Mouse (Mus musculus) heart, embryonic 12.5 days (tissue): Measurements from ENCODE around the gene Rrp9. TPM values are rescaled to one million over a fixed set of nuclear protein-coding genes. Genes with fewer than 3 reads are reported as not detected.
A peak's percentile ranks its signal among the peaks of the same experiment; 100 is the strongest.
"Not testable (repeated sequence)": the region's sequence is repeated elsewhere in the genome, so short reads cannot be mapped to it uniquely, and the experiment has no call there.

Experiments used
- ATAC-seq: fragments of 200-750 bp; cut with Nextera tagmentation; 2 replicates; pipeline ENCODE4 v1.8.0; 2017; ENCODE audit warnings: moderate TSS enrichment, moderate library complexity; ENCODE audit not compliant: insufficient number of reproducible peaks, low FRiP score
- H3K27ac ChIP-seq: fragments of 300-500 bp; sonication (generic); 2 replicates; pipeline ENCODE4 v1.5.1; 2016; ENCODE audit warnings: mild to moderate bottlenecking, moderate library complexity; ENCODE audit not compliant: poor library complexity, severe bottlenecking
- H3K27me3 ChIP-seq: fragments of 300-500 bp; sonication (generic); replicated peaks from 2 replicates; pipeline ENCODE4 v1.6.1; 2016; ENCODE audit warnings: mild to moderate bottlenecking, moderate library complexity
- H3K36me3 ChIP-seq: fragments of 300-500 bp; sonication (generic); 2 replicates; pipeline ENCODE4 v1.6.1; 2016; ENCODE audit warnings: mild to moderate bottlenecking, moderate library complexity
- H3K4me1 ChIP-seq: fragments of 300-500 bp; sonication (generic); replicated peaks from 2 replicates; pipeline ENCODE4 v1.6.1; 2016; ENCODE audit warnings: mild to moderate bottlenecking
- H3K4me2 ChIP-seq: fragments of 300-500 bp; sonication (generic); 2 replicates; pipeline ENCODE4 v1.6.1; 2016; ENCODE audit warnings: mild to moderate bottlenecking, moderate library complexity
- H3K4me3 ChIP-seq: fragments of 300-500 bp; sonication (generic); 2 replicates; pipeline ENCODE4 v1.5.1; 2016; ENCODE audit warnings: mild to moderate bottlenecking
- H3K9ac ChIP-seq: fragments of 300-500 bp; sonication (generic); 2 replicates; pipeline ENCODE4 v1.6.1; 2016; ENCODE audit warnings: mild to moderate bottlenecking, moderate library complexity
- H3K9me3 ChIP-seq: fragments of 300-500 bp; sonication (generic); replicated peaks from 2 replicates; pipeline ENCODE4 v1.6.1; 2016; ENCODE audit warnings: mild to moderate bottlenecking, moderate library complexity
- WGBS: fragments of 180-500 bp; shearing (Covaris S2); methylation state at CpG from one replicate; pipeline ENCODE4 v1.1.7; 2016; 5-methylcytosine and 5-hydroxymethylcytosine counted together
- polyA plus RNA-seq: library from polyadenylated mRNA; unstranded; fragments of >200 nt; fragmentation: Nextera tagmentation; extraction: Ambion mirVana; gene quantifications from 2 replicates; pipeline ENCODE4 v1.2.1, GENCODE M21; 2016

Gene Rrp9
- polyA plus RNA-seq, 1 experiment from 2014 or later, result 34.5 TPM

DNA sequence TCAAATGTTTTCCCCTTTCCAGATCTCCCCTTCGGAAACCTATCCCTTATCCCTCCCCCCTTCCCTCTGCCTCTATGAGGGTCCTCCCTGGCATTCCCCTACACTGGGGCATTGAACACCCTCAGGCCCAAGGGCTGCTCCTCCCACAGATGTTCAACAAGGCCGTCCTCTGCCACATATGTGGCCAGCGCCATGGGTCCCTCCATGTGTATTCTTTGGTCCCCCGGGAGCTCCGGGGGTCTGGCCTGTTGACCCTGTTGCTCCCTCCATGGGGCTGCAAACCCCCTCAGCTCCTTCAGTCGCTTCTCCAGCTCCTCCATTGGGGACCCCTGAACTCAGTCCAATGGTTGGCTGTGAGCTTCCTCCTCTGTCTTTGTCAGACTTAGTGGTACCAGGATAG lies 11.8 kb downstream of the Rrp9 start:
- not testable (repeated sequence) for H3K9ac ChIP-seq, H3K4me3 ChIP-seq, H3K27ac ChIP-seq, H3K27me3 ChIP-seq, H3K9me3 ChIP-seq, ATAC-seq, H3K4me2 ChIP-seq
- WGBS, result 77% methylated on average over 6 of the region's 6 CpGs
- Histone ChIP-seq H3K4me1 (peaks cover 11% of the 10 kb centered on the region), H3K36me3 (peaks cover 40% of the 10 kb centered on the region)

- no peak within 1 kb of the TSS for H3K27ac ChIP-seq
- no peaks in the 10 kb centered on the region for H3K36me3 ChIP-seq
- no peaks in the 10 kb centered on the region for H3K9me3 ChIP-seq
- no peak within 1 kb of the TSS for H3K4me2 ChIP-seq
- H3K9ac ChIP-seq, result no peak within 1 kb of the TSS
- H3K27me3 ChIP-seq, result peaks cover 15% of the 10 kb centered on the region
- no peaks in the 10 kb centered on the region for H3K4me1 ChIP-seq
- WGBS, result 86% methylated on average over 6 of the region's 6 CpGs
- no peak for ATAC-seq
- no peak within 1 kb of the TSS for H3K4me3 ChIP-seq
Measured at GRCm38 (mm10) chr9:106499667-106500066, 23.9 kb downstream of the Rrp9 start, which contains the start of gene Iqcf1. Gene Iqcf1 (plus strand): TSS chr9:106499967.

DNA sequence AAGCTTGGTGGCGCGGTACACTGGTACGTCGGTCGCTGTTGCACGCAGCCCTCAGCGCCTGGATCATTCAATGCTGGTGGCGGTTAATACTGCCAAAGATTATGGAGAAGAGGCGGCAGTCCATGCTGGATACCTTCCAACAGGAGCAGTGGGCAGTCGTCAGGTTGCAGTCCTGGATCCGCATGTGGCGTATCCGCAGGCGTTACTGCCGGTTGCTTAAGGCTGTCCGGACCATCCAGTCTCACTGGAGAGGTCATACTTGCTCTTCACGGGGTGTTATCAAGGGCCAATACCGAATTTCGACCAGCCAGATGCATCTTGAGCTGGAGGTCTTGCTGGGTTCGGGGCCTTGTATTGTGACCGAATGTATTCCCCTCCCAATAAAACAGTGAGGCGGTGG lies 26.1 kb downstream of the Rrp9 start:
- ATAC-seq, result no peak
- WGBS, result 80% methylated on average over 22 of the region's 22 CpGs
- no peak overlapping the region for H3K4me3 ChIP-seq

DNA sequence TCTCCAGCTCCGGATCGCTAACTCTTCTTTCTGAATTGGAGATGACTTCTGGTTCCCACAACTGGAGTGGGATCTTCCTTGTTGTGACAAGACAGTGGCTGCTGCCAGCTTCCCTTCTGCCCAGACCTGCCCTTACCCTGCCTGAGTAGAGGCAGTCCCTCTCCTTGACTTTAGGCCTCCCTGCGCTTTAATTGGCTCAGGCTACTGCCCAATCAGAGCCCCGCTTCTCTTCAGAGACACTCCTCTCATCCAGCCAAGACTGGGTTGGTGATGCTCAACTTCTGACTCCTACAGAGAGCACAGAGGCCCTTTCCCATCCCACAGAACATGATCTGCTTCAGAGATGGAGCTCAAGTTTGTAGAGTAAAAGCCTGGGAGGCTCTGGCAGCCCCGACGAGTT lies 28.5 kb downstream of the Rrp9 start:
- no peaks in the 10 kb centered on the region for H3K4me1 ChIP-seq
- H3K27ac ChIP-seq, result no peak overlapping the region
- no peaks in the 10 kb centered on the region for H3K9me3 ChIP-seq
- H3K36me3 ChIP-seq, result no peaks in the 10 kb centered on the region
- H3K27me3 ChIP-seq, result peaks cover 19% of the 10 kb centered on the region
- no peak overlapping the region for H3K4me2 ChIP-seq
- no peak overlapping the region for H3K4me3 ChIP-seq
- no peak overlapping the region for H3K9ac ChIP-seq
- WGBS, result 71% methylated on average over 6 of the region's 6 CpGs
- no peak for ATAC-seq

More for the DNA sequence above, 26.1 kb downstream of the Rrp9 start:
- H3K9me3 ChIP-seq, result no peaks in the 10 kb centered on the region
- no peak overlapping the region for H3K4me2 ChIP-seq
- no peak overlapping the region for H3K9ac ChIP-seq
- peaks cover 15% of the 10 kb centered on the region for H3K27me3 ChIP-seq
- no peaks in the 10 kb centered on the region for H3K36me3 ChIP-seq
- H3K4me1 ChIP-seq, result no peaks in the 10 kb centered on the region
- no peak overlapping the region for H3K27ac ChIP-seq

- no peaks in the 10 kb centered on the region; the same call in 1 of the 2 replicates for H3K9me3 ChIP-seq
- 87% methylated on average over 10 of the region's 10 CpGs for WGBS
Measured at GRCm38 (mm10) chr9:106509356-106509755, 33.6 kb downstream of the Rrp9 start.

GRCm38 (mm10) chr9:106512729-106513450 lies 37.1 kb downstream of the Rrp9 start:
- Histone ChIP-seq H3K9me3 (no peaks in the 10 kb centered on the region; the same call in 1 of the 2 replicates), H3K27ac (no peak overlapping the region), H3K36me3 (no peaks in the 10 kb centered on the region), H3K4me3 (no peak overlapping the region), H3K4me1 (peaks cover 15% of the 10 kb centered on the region), H3K9ac (no peak overlapping the region), H3K4me2 (peak overlapping the region; percentile 23), H3K27me3 (peaks cover 50% of the 10 kb centered on the region)
- 37% methylated on average over 13 of the region's 13 CpGs for WGBS
- ATAC-seq, result no peak

More at GRCm38 (mm10) chr9:106509356-106509755, 33.6 kb downstream of the Rrp9 start:
- Histone ChIP-seq H3K36me3 (no peaks in the 10 kb centered on the region), H3K27ac (no peak overlapping the region), H3K4me3 (no peak overlapping the region), H3K9ac (no peak overlapping the region), H3K4me2 (no peak overlapping the region), H3K27me3 (peaks cover 31% of the 10 kb centered on the region), H3K4me1 (peaks cover 15% of the 10 kb centered on the region)
- ATAC-seq, result no peak

- Histone ChIP-seq H3K4me3 (no peak overlapping the region), H3K4me1 (peaks cover 15% of the 10 kb centered on the region), H3K27ac (no peak overlapping the region), H3K4me2 (no peak overlapping the region), H3K9me3 (no peaks in the 10 kb centered on the region; the same call in 1 of the 2 replicates), H3K27me3 (peaks cover 46% of the 10 kb centered on the region), H3K36me3 (no peaks in the 10 kb centered on the region), H3K9ac (no peak overlapping the region)
- WGBS, result 77% methylated on average over 6 of the region's 6 CpGs
- ATAC-seq, result no peak
Measured at GRCm38 (mm10) chr9:106513566-106513965, 37.8 kb downstream of the Rrp9 start.

GRCm38 (mm10) chr9:106514273-106514672 lies 38.5 kb downstream of the Rrp9 start, which contains the start of gene Iqcf5:
Gene Iqcf5 (plus strand): TSS chr9:106514573.
- Histone ChIP-seq H3K9me3 (no peaks in the 10 kb centered on the region; the same call in 1 of the 2 replicates), H3K4me3 (no peak within 1 kb of the TSS), H3K4me1 (peaks cover 15% of the 10 kb centered on the region), H3K27ac (no peak within 1 kb of the TSS), H3K36me3 (no peaks in the 10 kb centered on the region), H3K9ac (no peak within 1 kb of the TSS), H3K27me3 (peaks cover 46% of the 10 kb centered on the region), H3K4me2 (no peak within 1 kb of the TSS)
- no peak for ATAC-seq
- 84% methylated on average over 4 of the region's 4 CpGs for WGBS

- 68% methylated on average over 2 of the region's 2 CpGs for WGBS
- H3K4me3 ChIP-seq, result no peak overlapping the region
- H3K9me3 ChIP-seq, result no peaks in the 10 kb centered on the region
- peaks cover 23% of the 10 kb centered on the region for H3K27me3 ChIP-seq
- H3K36me3 ChIP-seq, result no peaks in the 10 kb centered on the region
- ATAC-seq, result no peak
- no peaks in the 10 kb centered on the region for H3K4me1 ChIP-seq
- H3K9ac ChIP-seq, result no peak overlapping the region
- H3K4me2 ChIP-seq, result no peak overlapping the region
- no peak overlapping the region for H3K27ac ChIP-seq
Measured at GRCm38 (mm10) chr9:106519433-106519832, 43.7 kb downstream of the Rrp9 start.

GRCm38 (mm10) chr9:106519909-106520308 lies 44.1 kb downstream of the Rrp9 start:
- Histone ChIP-seq H3K4me3 (no peak overlapping the region), H3K9ac (no peak overlapping the region), H3K9me3 (no peaks in the 10 kb centered on the region), H3K4me1 (no peaks in the 10 kb centered on the region), H3K27ac (no peak overlapping the region), H3K27me3 (peaks cover 22% of the 10 kb centered on the region), H3K4me2 (no peak overlapping the region), H3K36me3 (no peaks in the 10 kb centered on the region)
- 70% methylated on average over 8 of the region's 8 CpGs for WGBS
- no peak for ATAC-seq

- WGBS, result 34% methylated on average over 3 of the region's 3 CpGs
- Histone ChIP-seq H3K9me3 (no peaks in the 10 kb centered on the region), H3K4me2 (no peak overlapping the region), H3K9ac (no peak overlapping the region), H3K36me3 (no peaks in the 10 kb centered on the region), H3K4me1 (no peaks in the 10 kb centered on the region), H3K4me3 (no peak overlapping the region), H3K27ac (no peak overlapping the region), H3K27me3 (no peaks in the 10 kb centered on the region)
- no peak for ATAC-seq
Measured at GRCm38 (mm10) chr9:106531833-106532232, 56.1 kb downstream of the Rrp9 start.
